Mouse (Mus musculus) intestine, postnatal 0 days (tissue): Measurements from ENCODE around the gene Fbxl16. TPM values are rescaled to one million over a fixed set of nuclear protein-coding genes. Genes with fewer than 3 reads are reported as not detected.

Experiments
- ATAC-seq: fragments of 200-750 bp; cut with Nextera tagmentation; 2 replicates; pipeline ENCODE4 v1.8.0; 2017; ENCODE audit warnings: mild to moderate bottlenecking, moderate TSS enrichment, moderate library complexity
- H3K27ac ChIP-seq: fragments of 300-500 bp; sonication (generic); 2 replicates; pipeline ENCODE4 v1.5.1; 2014; ENCODE audit warnings: mild to moderate bottlenecking, low read depth, low read length, moderate library complexity
- H3K27me3 ChIP-seq: fragments of 300-500 bp; sonication (generic); replicated peaks from 2 replicates; pipeline ENCODE4 v1.6.1; 2014; ENCODE audit warnings: low read length, mixed read lengths; ENCODE audit not compliant: control insufficient read depth, insufficient read depth
- H3K36me3 ChIP-seq: fragments of 300-500 bp; sonication (generic); 2 replicates; pipeline ENCODE4 v1.6.1; 2014; ENCODE audit warnings: mild to moderate bottlenecking, moderate library complexity; ENCODE audit not compliant: control insufficient read depth, insufficient read depth
- H3K4me1 ChIP-seq: fragments of 300-500 bp; sonication (generic); replicated peaks from 2 replicates; pipeline ENCODE4 v1.6.1; 2014; ENCODE audit warnings: antibody characterized with exemption, low read length, mixed read lengths; ENCODE audit not compliant: control insufficient read depth, insufficient read depth
- H3K4me2 ChIP-seq: fragments of 300-500 bp; sonication (generic); replicated peaks from 2 replicates; pipeline ENCODE4 v1.6.1; 2014; ENCODE audit warnings: low read depth, mild to moderate bottlenecking, moderate library complexity
- H3K4me3 ChIP-seq: fragments of 300-500 bp; sonication (generic); 2 replicates; pipeline ENCODE4 v1.5.1; 2014; ENCODE audit warnings: low read depth, low read length
- H3K9ac ChIP-seq: fragments of 300-500 bp; sonication (generic); 2 replicates; pipeline ENCODE4 v1.6.1; 2014; ENCODE audit warnings: mild to moderate bottlenecking, low read depth, low read length
- H3K9me3 ChIP-seq: fragments of 300-500 bp; sonication (generic); 2 replicates; pipeline ENCODE4 v1.6.1; 2016; ENCODE audit warnings: mixed run types; ENCODE audit not compliant: control insufficient read depth
- CTCF ChIP-seq: sonication (generic); IDR thresholded peaks from 2 replicates; pipeline ENCODE4 v1.5.1; 2016; ENCODE audit warnings: low read depth, mild to moderate bottlenecking, control low read depth, antibody characterized with exemption, moderate library complexity
- WGBS: fragments of 180-500 bp; shearing (Covaris S2); extraction: QIAGEN DNeasy Blood & Tissue Kit; methylation state at CpG from one replicate; pipeline ENCODE4 v1.1.7; 2014; 5-methylcytosine and 5-hydroxymethylcytosine counted together
- polyA plus RNA-seq: library from polyadenylated mRNA; unstranded; fragments of >200 nt; fragmentation: Nextera tagmentation; extraction: Ambion mirVana; gene quantifications from 2 replicates; pipeline ENCODE4 v1.2.1, GENCODE M21; 2015

The Fbxl16 gene
- polyA plus RNA-seq, 1 experiment from 2014 or later = 1.1 TPM

GRCm38 (mm10) chr17:25835816-25836215 is 26.9 kb downstream of the Fbxl16 start:
- Histone ChIP-seq H3K9me3 (no peaks in the 10 kb centered on the region), H3K27me3 (no peaks in the 10 kb centered on the region), H3K36me3 (peaks cover 40% of the 10 kb centered on the region), H3K9ac (peak overlapping the region; percentile 22; the same call in 1 of the 2 replicates), H3K4me3 (no peak overlapping the region), H3K4me1 (peaks cover 11% of the 10 kb centered on the region; the same call in 1 of the 2 replicates), H3K27ac (no peak overlapping the region), H3K4me2 (peak overlapping the region; percentile 93)
- TF ChIP-seq CTCF = no peak
- ATAC-seq = no peak
- WGBS = 90% methylated on average over 16 of the region's 16 CpGs

- Histone ChIP-seq H3K4me2 (peak overlapping the region; percentile 93), H3K27ac (no peak overlapping the region; the same call in 1 of the 2 replicates), H3K27me3 (no peaks in the 10 kb centered on the region), H3K4me3 (peak overlapping the region; percentile 34), H3K9me3 (no peaks in the 10 kb centered on the region), H3K9ac (peak overlapping the region; percentile 51), H3K36me3 (peaks cover 40% of the 10 kb centered on the region), H3K4me1 (peaks cover 6% of the 10 kb centered on the region; the same call in 1 of the 2 replicates)
- no peak for ATAC-seq
- TF ChIP-seq CTCF = no peak
- 23% methylated on average over 23 of the region's 23 CpGs for WGBS
These were observed 27.7 kb downstream of the Fbxl16 start for GRCm38 (mm10) chr17:25836397-25837075.

- ATAC-seq = no peak
- Histone ChIP-seq H3K9me3 (no peaks in the 10 kb centered on the region), H3K4me2 (peak within 1 kb of the TSS; percentile 93), H3K36me3 (peaks cover 43% of the 10 kb centered on the region), H3K9ac (peak within 1 kb of the TSS; percentile 51), H3K27ac (no peak within 1 kb of the TSS; the same call in 1 of the 2 replicates), H3K27me3 (no peaks in the 10 kb centered on the region), H3K4me1 (peaks cover 2% of the 10 kb centered on the region; the same call in 1 of the 2 replicates), H3K4me3 (peak within 1 kb of the TSS; percentile 34)
- 3% methylated on average over 29 of the region's 29 CpGs for WGBS
- no peak for TF ChIP-seq CTCF
These were observed 28.2 kb downstream of the Fbxl16 start, which contains the start of gene Rhbdl1 for GRCm38 (mm10) chr17:25837076-25837410. Rhbdl1 (minus strand) TSS chr17:25837295.

GRCm38 (mm10) chr17:25837533-25837932 is 28.6 kb downstream of the Fbxl16 start:
- Histone ChIP-seq H3K4me2 (no peak overlapping the region; the same call in 1 of the 2 replicates), H3K9ac (0 out of 2 replicates have a peak overlapping the region, but pooled peaks have one; percentile 3), H3K4me3 (no peak overlapping the region), H3K9me3 (no peaks in the 10 kb centered on the region), H3K27ac (no peak overlapping the region), H3K4me1 (peaks cover 2% of the 10 kb centered on the region; the same call in 1 of the 2 replicates), H3K36me3 (peaks cover 48% of the 10 kb centered on the region), H3K27me3 (no peaks in the 10 kb centered on the region)
- 48% methylated on average over 3 of the region's 3 CpGs for WGBS
- no peak for TF ChIP-seq CTCF
- ATAC-seq = no peak

- Histone ChIP-seq H3K9ac (no peak overlapping the region), H3K27me3 (no peaks in the 10 kb centered on the region), H3K4me1 (peaks cover 5% of the 10 kb centered on the region; the same call in 1 of the 2 replicates), H3K36me3 (peaks cover 49% of the 10 kb centered on the region), H3K9me3 (no peaks in the 10 kb centered on the region), H3K4me2 (peak overlapping the region; percentile 44), H3K4me3 (no peak overlapping the region), H3K27ac (peak overlapping the region; percentile 85)
- 80% methylated on average over 4 of the region's 4 CpGs for WGBS
- no peak for TF ChIP-seq CTCF
- ATAC-seq = no peak
These were observed 30.0 kb downstream of the Fbxl16 start for GRCm38 (mm10) chr17:25838904-25839303.

- H3K4me2 ChIP-seq = peak overlapping the region; percentile 44
- peak overlapping the region; percentile 85 for H3K27ac ChIP-seq
- peaks cover 6% of the 10 kb centered on the region; the same call in 1 of the 2 replicates for H3K4me1 ChIP-seq
These were observed 30.8 kb downstream of the Fbxl16 start for GRCm38 (mm10) chr17:25839455-25840235.

More at GRCm38 (mm10) chr17:25839455-25840235, 30.8 kb downstream of the Fbxl16 start:
- Histone ChIP-seq H3K4me3 (no peak overlapping the region), H3K36me3 (peaks cover 49% of the 10 kb centered on the region), H3K9ac (no peak overlapping the region), H3K9me3 (no peaks in the 10 kb centered on the region), H3K27me3 (no peaks in the 10 kb centered on the region)
- ATAC-seq = peak; percentile 56
- WGBS = 67% methylated on average over 14 of the region's 14 CpGs
- TF ChIP-seq CTCF = no peak
